ENCODE assay signal across 7 mouse cellular contexts in the genomic region with DNA sequence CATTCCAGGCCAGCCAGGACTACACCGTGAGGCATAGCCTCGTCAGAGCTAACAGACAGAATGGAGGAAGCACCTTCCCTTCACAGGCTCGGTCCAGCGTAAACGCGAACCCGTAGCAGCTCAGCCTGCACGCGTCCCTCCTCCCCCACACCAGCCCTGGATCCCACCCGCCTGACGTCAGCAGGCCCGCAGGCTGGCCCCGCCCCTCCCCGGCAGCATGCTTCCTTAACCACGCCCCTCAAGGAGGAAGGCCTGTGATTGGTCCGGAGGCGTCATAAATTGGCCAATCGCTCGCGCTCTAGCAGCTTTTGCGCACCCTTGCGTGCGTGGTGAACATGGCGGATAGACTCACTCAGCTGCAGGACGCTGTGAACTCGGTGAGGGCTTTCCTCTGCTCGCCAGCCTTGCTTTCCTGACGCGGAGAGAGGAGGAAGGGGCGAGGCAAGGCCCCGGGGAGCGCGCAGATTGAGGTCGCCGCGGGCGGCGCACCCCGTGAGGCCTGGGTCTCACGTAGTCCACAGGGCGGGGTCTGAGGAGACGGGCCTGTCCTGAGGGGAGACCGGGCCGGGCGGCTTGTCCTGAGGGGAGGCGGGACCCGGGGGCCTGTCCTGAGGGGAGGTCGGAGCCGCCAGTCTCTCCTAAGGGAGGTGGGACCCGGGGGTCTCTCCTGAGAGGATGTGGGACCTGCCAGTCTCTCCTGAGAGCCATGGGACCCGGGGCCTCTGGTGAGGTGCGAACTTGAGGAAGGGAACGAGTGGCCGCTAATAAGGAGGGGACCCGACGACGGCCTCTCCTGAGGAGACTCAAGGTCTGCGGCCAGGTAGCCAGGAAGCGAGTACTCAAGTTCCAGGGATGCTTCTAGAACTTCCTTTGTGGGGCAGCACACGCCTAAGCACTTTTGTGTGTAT. TPM values are rescaled to one million over a fixed set of nuclear protein-coding genes. Genes with fewer than 3 reads are reported as not detected.
A peak's percentile ranks its signal among the peaks of the same experiment; 100 is the strongest.
DNase-seq lines count a peak whose midpoint lies in the region; ATAC-seq lines count a peak whose summit lies in the region.

Gene Med21, plus strand, starts transcription at position 272 of the 908 bp plus-strand sequence.
Gene Tm7sf3, minus strand, starts transcription at position 549 of the 908 bp plus-strand sequence.

- peak within 1 kb of the TSS; percentile 70 for H3K4me2 ChIP-seq in embryonic facial prominence, embryonic 11.5 days (ENCODE audit: low read depth, low read length)
- peak within 1 kb of the TSS; percentile 87 for H3K4me2 ChIP-seq in midbrain, embryonic 13.5 days (replicated peaks)

- H3K4me1 ChIP-seq in embryonic facial prominence, embryonic 11.5 days (ENCODE audit: control insufficient read depth, insufficient read depth, low read length): no peaks in the 10 kb centered on the region
- H3K4me1 ChIP-seq in limb, embryonic 10.5 days: peaks cover 11% of the 10 kb centered on the region
- H3K4me1 ChIP-seq in midbrain, embryonic 13.5 days (replicated peaks): peaks cover 9% of the 10 kb centered on the region

- H3K27me3 ChIP-seq in embryonic facial prominence, embryonic 11.5 days (ENCODE audit: control insufficient read depth, insufficient read depth, low read length): no peaks in the 10 kb centered on the region
- no peaks in the 10 kb centered on the region for H3K27me3 ChIP-seq in limb, embryonic 10.5 days (ENCODE audit: low read depth, poor library complexity, severe bottlenecking)
- H3K27me3 ChIP-seq in midbrain, embryonic 13.5 days: no peaks in the 10 kb centered on the region

- H3K4me3 ChIP-seq in embryonic facial prominence, embryonic 11.5 days (ENCODE audit: low read depth, low read length): peak within 1 kb of the TSS; percentile 71
- peak within 1 kb of the TSS; percentile 89 for H3K4me3 ChIP-seq in limb, embryonic 10.5 days
- peak within 1 kb of the TSS; percentile 85 for H3K4me3 ChIP-seq in midbrain, embryonic 13.5 days (replicated peaks)

- under 1% methylated on average over 56 of the region's 60 CpGs for WGBS in embryonic facial prominence, embryonic 11.5 days
- 1% methylated on average over 60 of the region's 60 CpGs for WGBS in limb, embryonic 10.5 days
- WGBS in midbrain, embryonic 13.5 days: under 1% methylated on average over 59 of the region's 60 CpGs

- peak; percentile 100 for DNase-seq in adrenal gland, postnatal 14 days
- DNase-seq in embryonic facial prominence, embryonic 11.5 days (ENCODE audit: low spot score): peak; percentile 99
- DNase-seq in kidney, adult 11 months: peak; percentile 96
- DNase-seq in limb, embryonic 10.5 days (ENCODE audit: low spot score): peak; percentile 98
- DNase-seq in spleen, adult 12 weeks (ENCODE audit: low spot score): peak; percentile 95

- H3K9me3 ChIP-seq in embryonic facial prominence, embryonic 11.5 days (replicated peaks; ENCODE audit: control insufficient read depth, low read length): no peaks in the 10 kb centered on the region
- H3K9me3 ChIP-seq in limb, embryonic 10.5 days (replicated peaks): no peaks in the 10 kb centered on the region
- H3K9me3 ChIP-seq in midbrain, embryonic 13.5 days: no peaks in the 10 kb centered on the region

- H3K27ac ChIP-seq in embryonic facial prominence, embryonic 11.5 days (replicated peaks; ENCODE audit: low read depth, low read length): peak within 1 kb of the TSS; percentile 80
- H3K27ac ChIP-seq in limb, embryonic 10.5 days: peak within 1 kb of the TSS; percentile 96
- peak within 1 kb of the TSS; percentile 80 for H3K27ac ChIP-seq in midbrain, embryonic 13.5 days

- H3K36me3 ChIP-seq in embryonic facial prominence, embryonic 11.5 days (replicated peaks; ENCODE audit: control insufficient read depth, insufficient read depth, low read depth, low read length): no peaks in the 10 kb centered on the region
- H3K36me3 ChIP-seq in limb, embryonic 10.5 days: no peaks in the 10 kb centered on the region
- no peaks in the 10 kb centered on the region for H3K36me3 ChIP-seq in midbrain, embryonic 13.5 days

- H3K9ac ChIP-seq in embryonic facial prominence, embryonic 11.5 days (replicated peaks; ENCODE audit: low read length): peak within 1 kb of the TSS; percentile 81
- peak within 1 kb of the TSS; percentile 83 for H3K9ac ChIP-seq in midbrain, embryonic 13.5 days (replicated peaks)

- ATAC-seq in embryonic facial prominence, embryonic 11.5 days (replicated peaks; ENCODE audit: insufficient number of reproducible peaks, low FRiP score, low TSS enrichment, low read depth): peak; percentile 96
- ATAC-seq in granulocyte monocyte progenitor cell, adult 5-6 weeks (replicated peaks; ENCODE audit: poor library complexity, severe bottlenecking): peak; percentile 80
- ATAC-seq in midbrain, embryonic 13.5 days: peak; percentile 98

RNA-seq across cellular contexts. Expression of gene Med21, which starts in this region (rescaled TPM):
- 63.7 and 66.8 TPM in 2 replicates for total RNA-seq in adrenal gland, postnatal 14 days (2021)
- 126 and 128 TPM in 2 replicates for polyA plus RNA-seq in embryonic facial prominence, embryonic 11.5 days (2014; fragmentation: Nextera tagmentation; extraction: Ambion mirVana)
- 214 and 275 TPM in 2 replicates for total RNA-seq in granulocyte monocyte progenitor cell, adult 5-6 weeks (2014; fragmentation: Nextera tagmentation)
- 240 and 246 TPM in 2 replicates for total RNA-seq in granulocyte monocyte progenitor cell, adult 5-6 weeks (2017)
- polyA plus RNA-seq in limb, embryonic 10.5 days (2016; fragmentation: Nextera tagmentation; extraction: Ambion mirVana): 130 and 139 TPM in 2 replicates
- polyA plus RNA-seq in midbrain, embryonic 13.5 days (2015; fragmentation: Nextera tagmentation; extraction: Ambion mirVana): 116 and 119 TPM in 2 replicates

RNA-seq across cellular contexts. Expression of gene Tm7sf3, which starts in this region (rescaled TPM):
- 38.3 and 40.4 TPM in 2 replicates for total RNA-seq in adrenal gland, postnatal 14 days (2021)
- 31.4 and 31.8 TPM in 2 replicates for polyA plus RNA-seq in embryonic facial prominence, embryonic 11.5 days (2014; fragmentation: Nextera tagmentation; extraction: Ambion mirVana)
- 73.5 and 89.1 TPM in 2 replicates for total RNA-seq in granulocyte monocyte progenitor cell, adult 5-6 weeks (2014; fragmentation: Nextera tagmentation)
- total RNA-seq in granulocyte monocyte progenitor cell, adult 5-6 weeks (2017): 104 and 107 TPM in 2 replicates
- 23.5 and 25.8 TPM in 2 replicates for polyA plus RNA-seq in limb, embryonic 10.5 days (2016; fragmentation: Nextera tagmentation; extraction: Ambion mirVana)
- polyA plus RNA-seq in midbrain, embryonic 13.5 days (2015; fragmentation: Nextera tagmentation; extraction: Ambion mirVana): 22.2 and 26.6 TPM in 2 replicates

Comparison
In these comparisons a context has a peak if more than half of its experiments do, and no peak if none do; other contexts are left out.
1. Peak in every context shown above with its lines: DNase-seq, ATAC-seq, H3K4me3 ChIP-seq and H3K27ac ChIP-seq.